Comparison of ENCODE assay signal across 8 mouse cellular contexts in genomic region chr15:26309291-26309931, GRCm38 (mm10). TPM values are rescaled to one million over a fixed set of nuclear protein-coding genes. Genes with fewer than 3 reads are reported as not detected.
A peak's percentile ranks its signal among the peaks of the same experiment; 100 is the strongest.
DNase-seq lines count a peak whose midpoint lies in the region; ATAC-seq and TF ChIP-seq lines count a peak whose summit lies in the region.

No protein-coding gene starts in this region.

- peaks cover 8% of the 10 kb centered on the region for H3K36me3 ChIP-seq in C2C12 (ENCODE audit: control insufficient read depth, insufficient read depth)
- H3K36me3 ChIP-seq in embryonic facial prominence, embryonic 10.5 days (replicated peaks): no peaks in the 10 kb centered on the region
- H3K36me3 ChIP-seq in heart, embryonic 13.5 days: no peaks in the 10 kb centered on the region
- no peaks in the 10 kb centered on the region for H3K36me3 ChIP-seq in kidney, embryonic 16.5 days (ENCODE audit: insufficient read depth, low read length)
- no peaks in the 10 kb centered on the region for H3K36me3 ChIP-seq in liver, embryonic 13.5 days
- H3K36me3 ChIP-seq in neural tube, embryonic 13.5 days: no peaks in the 10 kb centered on the region

- H3K4me2 ChIP-seq in heart, embryonic 13.5 days: peak overlapping the region; percentile 98
- peak overlapping the region; percentile 98 for H3K4me2 ChIP-seq in kidney, embryonic 16.5 days (replicated peaks; ENCODE audit: low read depth, low read length)
- H3K4me2 ChIP-seq in liver, embryonic 13.5 days: peak overlapping the region; percentile 58
- peak overlapping the region; percentile 86 for H3K4me2 ChIP-seq in neural tube, embryonic 13.5 days

- no peaks in the 10 kb centered on the region for H3K79me2 ChIP-seq in C2C12 (ENCODE audit: control insufficient read depth, insufficient read depth)

- no peak for TF ChIP-seq CTCF in C2C12 (IDR thresholded peaks at IDR 0.05; ENCODE audit: control insufficient read depth, insufficient read depth, insufficient read length)

- peaks cover 18% of the 10 kb centered on the region for H3K4me1 ChIP-seq in embryonic facial prominence, embryonic 10.5 days
- H3K4me1 ChIP-seq in heart, embryonic 13.5 days: peaks cover 23% of the 10 kb centered on the region
- H3K4me1 ChIP-seq in kidney, embryonic 16.5 days (ENCODE audit: insufficient read depth, low read length): peaks cover 11% of the 10 kb centered on the region
- H3K4me1 ChIP-seq in liver, embryonic 13.5 days (replicated peaks): no peaks in the 10 kb centered on the region
- H3K4me1 ChIP-seq in neural tube, embryonic 13.5 days (replicated peaks): peaks cover 10% of the 10 kb centered on the region

- WGBS in embryonic facial prominence, embryonic 10.5 days: under 1% methylated on average over 62 of the region's 62 CpGs
- under 1% methylated on average over 58 of the region's 62 CpGs for WGBS in heart, embryonic 13.5 days
- WGBS in kidney, embryonic 16.5 days: under 1% methylated on average over 44 of the region's 62 CpGs
- WGBS in liver, embryonic 13.5 days (ENCODE audit: insufficient replicate concordance): 1% methylated on average over 62 of the region's 62 CpGs
- WGBS in neural tube, embryonic 13.5 days: 0% methylated on average over 62 of the region's 62 CpGs

- peak; percentile 62 to 77 for DNase-seq in adrenal gland, adult 18-20 months (ENCODE audit: low spot score in 2 of 2)
- DNase-seq in embryonic facial prominence, embryonic 10.5 days (ENCODE audit: low spot score): peak; percentile 88
- peak; percentile 15 for DNase-seq in liver, embryonic 13.5 days
- DNase-seq in urinary bladder, postnatal 25 days (ENCODE audit: low spot score): peak; percentile 60

- peak overlapping the region; percentile 40; the same call in 1 of the 2 replicates for H3K27ac ChIP-seq in embryonic facial prominence, embryonic 10.5 days (replicated peaks)
- H3K27ac ChIP-seq in heart, embryonic 13.5 days (replicated peaks): no peak overlapping the region
- no peak overlapping the region for H3K27ac ChIP-seq in kidney, embryonic 16.5 days (ENCODE audit: low read length)
- H3K27ac ChIP-seq in liver, embryonic 13.5 days: no peak overlapping the region
- H3K27ac ChIP-seq in neural tube, embryonic 13.5 days (replicated peaks): peak overlapping the region; percentile 91

- H3K27me3 ChIP-seq in C2C12 (ENCODE audit: control insufficient read depth, insufficient read depth, insufficient read length): no peaks in the 10 kb centered on the region
- H3K27me3 ChIP-seq in embryonic facial prominence, embryonic 10.5 days (replicated peaks; ENCODE audit: low read depth, poor library complexity, severe bottlenecking): peaks cover 32% of the 10 kb centered on the region
- peaks cover 35% of the 10 kb centered on the region for H3K27me3 ChIP-seq in heart, embryonic 13.5 days (replicated peaks)
- H3K27me3 ChIP-seq in kidney, embryonic 16.5 days (ENCODE audit: insufficient read depth, low read length): peaks cover 20% of the 10 kb centered on the region
- H3K27me3 ChIP-seq in liver, embryonic 13.5 days: peaks cover 22% of the 10 kb centered on the region
- peaks cover 12% of the 10 kb centered on the region; the same call in 1 of the 2 replicates for H3K27me3 ChIP-seq in neural tube, embryonic 13.5 days

- peak overlapping the region; percentile 46 for H3ac ChIP-seq in C2C12 (ENCODE audit: control insufficient read depth, insufficient read length, low read depth)

- H3K9me3 ChIP-seq in embryonic facial prominence, embryonic 10.5 days: no peaks in the 10 kb centered on the region
- H3K9me3 ChIP-seq in heart, embryonic 13.5 days: no peaks in the 10 kb centered on the region
- H3K9me3 ChIP-seq in kidney, embryonic 16.5 days (ENCODE audit: low read length): no peaks in the 10 kb centered on the region
- no peaks in the 10 kb centered on the region for H3K9me3 ChIP-seq in liver, embryonic 13.5 days (replicated peaks)
- H3K9me3 ChIP-seq in neural tube, embryonic 13.5 days: no peaks in the 10 kb centered on the region

- no peak for ATAC-seq in heart, embryonic 13.5 days (ENCODE audit: extremely low read depth, insufficient number of reproducible peaks, low FRiP score, low TSS enrichment)
- ATAC-seq in kidney, embryonic 16.5 days (ENCODE audit: low FRiP score, low TSS enrichment): peak; percentile 90
- ATAC-seq in liver, embryonic 13.5 days (ENCODE audit: low read depth): no peak
- peak; percentile 57 for ATAC-seq in neural tube, embryonic 13.5 days (ENCODE audit: low read depth)

- H3K4me3 ChIP-seq in C2C12 (ENCODE audit: insufficient read depth, poor library complexity, severe bottlenecking): peak overlapping the region; percentile 43
- H3K4me3 ChIP-seq in embryonic facial prominence, embryonic 10.5 days: peak overlapping the region; percentile 79
- H3K4me3 ChIP-seq in heart, embryonic 13.5 days: peak overlapping the region; percentile 69
- H3K4me3 ChIP-seq in kidney, embryonic 16.5 days (ENCODE audit: low read length): peak overlapping the region; percentile 53
- peak overlapping the region; percentile 38 for H3K4me3 ChIP-seq in liver, embryonic 13.5 days (replicated peaks)
- H3K4me3 ChIP-seq in neural tube, embryonic 13.5 days: peak overlapping the region; percentile 72

- H3K79me3 ChIP-seq in C2C12 (ENCODE audit: low read depth): no peaks in the 10 kb centered on the region

- H3K9ac ChIP-seq in heart, embryonic 13.5 days: 0 out of 2 replicates have a peak overlapping the region, but pooled peaks have one; percentile 62
- no peak overlapping the region for H3K9ac ChIP-seq in kidney, embryonic 16.5 days (replicated peaks; ENCODE audit: low read length)
- no peak overlapping the region for H3K9ac ChIP-seq in liver, embryonic 13.5 days
- peak overlapping the region; percentile 82 for H3K9ac ChIP-seq in neural tube, embryonic 13.5 days

TF ChIP-seq in C2C12, 6 proteins besides CTCF, POLR2A, EP300 and RAD21:
- TF ChIP-seq FOSL1 (IDR thresholded peaks at IDR 0.05; ENCODE audit: insufficient read depth, low read length, poor library complexity, severe bottlenecking): no peak
- TF ChIP-seq MAX (IDR thresholded peaks at IDR 0.05): peak; percentile 85
- TF ChIP-seq MYOG (IDR thresholded peaks at IDR 0.05; ENCODE audit: control insufficient read depth, extremely low read depth, insufficient read length): no peak

RNA-seq across cellular contexts. Expression of gene March11, which starts 0.6 kb away (rescaled TPM):
- polyA plus RNA-seq in C2C12 (2012; fragmentation: generic; extraction: Trizol): 26.1 TPM
- 1 to 10 TPM; 1.2 to 1.6 TPM for total RNA-seq in adrenal gland, adult 18-20 months (2021)
- 0.51 and 0.69 TPM in 2 replicates for polyA plus RNA-seq in embryonic facial prominence, embryonic 10.5 days (2016; fragmentation: Nextera tagmentation; extraction: Ambion mirVana)
- polyA plus RNA-seq in heart, embryonic 13.5 days (2015; fragmentation: Nextera tagmentation; extraction: Ambion mirVana): 0.17 and 0.27 TPM in 2 replicates
- polyA plus RNA-seq in kidney, embryonic 16.5 days (2015; fragmentation: Nextera tagmentation; extraction: Ambion mirVana): 0.25 and 0.57 TPM in 2 replicates
- polyA plus RNA-seq in liver, embryonic 13.5 days (2015; fragmentation: Nextera tagmentation; extraction: Ambion mirVana): not detected in 2 replicates
- polyA plus RNA-seq in neural tube, embryonic 13.5 days (2015; fragmentation: Nextera tagmentation; extraction: Ambion mirVana): 8.8 and 9.5 TPM in 2 replicates

Comparison
In these comparisons a context has a peak if more than half of its experiments do, and no peak if none do; other contexts are left out.
1. DNase-seq: peak in every context shown above with its lines; median percentile 88 in embryonic facial prominence, embryonic 10.5 days; 70 in adrenal gland, adult 18-20 months; 60 in urinary bladder, postnatal 25 days; 15 in liver, embryonic 13.5 days.
2. H3K27ac ChIP-seq: peak in embryonic facial prominence, embryonic 10.5 days (single experiment) and neural tube, embryonic 13.5 days (single experiment); none in heart, embryonic 13.5 days (single experiment), kidney, embryonic 16.5 days (single experiment) and liver, embryonic 13.5 days (single experiment).
3. ATAC-seq: peak in kidney, embryonic 16.5 days (single experiment) and neural tube, embryonic 13.5 days (single experiment); none in heart, embryonic 13.5 days (single experiment) and liver, embryonic 13.5 days (single experiment).
4. H3K9ac ChIP-seq: peak in heart, embryonic 13.5 days (single experiment) and neural tube, embryonic 13.5 days (single experiment); none in kidney, embryonic 16.5 days (single experiment) and liver, embryonic 13.5 days (single experiment).
5. Peak in every context shown above with its lines, with median percentiles within 50 percentile points of each other: H3K4me3 ChIP-seq and H3K4me2 ChIP-seq.